Mouse (Mus musculus): ENCODE measurements around the gene Epo. TPM values are rescaled to one million over a fixed set of nuclear protein-coding genes. Genes with fewer than 3 reads are reported as not detected.
A peak's percentile ranks its signal among the peaks of the same experiment; 100 is the strongest.

The Epo gene
- total and polyA plus RNA-seq, 2 experiments from 2014 or later, result not detected

DNA sequence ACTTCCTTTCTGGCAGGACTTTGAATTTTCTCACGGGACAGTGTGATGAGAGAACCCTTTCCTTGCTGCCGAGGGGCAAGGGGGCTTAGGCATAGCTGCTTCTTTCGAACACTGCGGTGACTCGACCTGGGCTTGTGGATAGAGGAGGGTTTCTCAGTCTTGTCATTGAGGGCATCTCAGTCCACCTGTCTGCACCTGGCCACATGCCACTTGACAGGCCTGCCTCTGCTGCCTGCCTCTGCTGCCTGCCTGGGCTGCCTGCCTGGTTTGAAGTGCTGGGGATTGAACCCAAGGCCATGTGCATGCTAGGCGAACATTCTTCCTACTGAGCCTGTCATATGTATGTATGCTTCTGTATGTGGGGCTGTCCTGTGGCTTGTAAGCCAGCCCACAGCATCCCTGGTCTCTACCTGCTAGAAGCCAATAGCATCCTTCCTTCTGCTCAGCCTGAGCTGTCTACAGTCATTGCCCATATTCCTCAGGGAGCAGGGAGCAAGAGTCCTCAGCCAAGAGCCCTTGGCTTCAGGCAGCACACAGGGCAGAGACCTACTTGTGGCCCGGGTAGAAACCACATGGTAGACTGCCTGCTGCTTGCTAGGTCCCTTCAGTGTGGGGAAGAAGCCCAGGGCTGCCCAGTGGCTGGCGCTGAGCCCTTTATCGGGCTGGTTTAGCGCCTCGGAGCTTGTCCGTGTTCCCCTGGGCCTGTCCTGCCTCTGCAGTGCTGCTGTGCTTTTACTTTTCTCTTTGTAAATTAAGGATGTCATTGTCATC lies 18.9 kb downstream of the Epo start:
- H3K4me1 ChIP-seq (ENCODE audit: insufficient read depth), result peaks cover 17% of the 10 kb centered on the region; the same call in 1 of the 2 replicates
- WGBS, result 80% methylated on average over 12 of the region's 12 CpGs
- no peak for TF ChIP-seq CTCF (IDR thresholded peaks at IDR 0.05; ENCODE audit: low read depth)

DNA sequence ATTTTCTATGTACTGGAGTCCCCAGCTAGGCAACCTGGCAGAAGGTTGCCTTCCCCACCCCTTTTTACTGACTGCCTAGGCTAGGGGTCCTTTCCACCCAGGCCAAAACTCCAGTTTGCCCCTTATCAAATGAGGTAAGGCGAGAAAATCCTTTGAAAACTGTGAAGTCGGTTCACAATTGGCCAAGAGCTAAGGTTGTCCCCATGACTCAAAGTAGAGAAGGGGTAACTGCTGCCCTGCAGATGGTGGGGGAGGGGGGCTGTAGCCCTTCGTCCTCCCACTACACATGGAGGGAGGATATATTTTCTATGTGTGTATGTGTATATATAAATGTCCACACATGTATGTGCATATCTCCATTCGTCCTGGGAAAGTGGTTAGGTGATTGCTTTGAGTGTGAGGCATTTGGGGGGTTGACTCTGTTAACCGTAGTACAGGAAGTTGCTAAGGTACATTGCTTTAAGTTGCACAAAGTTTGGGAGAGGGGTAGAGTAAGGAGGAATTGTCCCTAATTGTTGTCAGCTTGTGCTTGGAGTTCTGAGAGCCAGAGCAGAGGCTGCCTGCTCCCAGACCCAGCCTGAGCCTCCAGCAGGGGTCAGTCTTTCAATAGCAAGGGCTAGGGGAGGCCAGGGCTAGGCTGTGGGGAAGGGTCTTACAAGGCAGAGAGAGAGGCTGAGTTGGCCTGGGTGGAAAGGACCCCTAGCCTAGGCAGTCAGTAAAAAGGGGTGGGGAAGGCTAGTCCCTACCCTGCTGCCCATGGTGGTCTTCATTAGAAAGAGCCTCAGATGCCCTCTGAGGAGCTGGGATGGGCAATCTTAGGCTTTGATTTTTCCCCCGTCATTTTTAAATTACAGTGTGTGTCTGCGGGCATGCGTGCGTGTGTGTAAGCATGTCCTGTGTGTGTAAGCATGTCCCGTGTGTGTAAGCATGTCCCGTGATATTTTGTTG lies 19.9 kb downstream of the Epo start:
- DNase-seq (no peak), ATAC-seq (peak; percentile 42; the same call in 1 of the 2 replicates)
- TF ChIP-seq CTCF (IDR thresholded peaks at IDR 0.05; ENCODE audit: low read depth), result peak; percentile 73
- H3K4me1 ChIP-seq (ENCODE audit: insufficient read depth), result peaks cover 17% of the 10 kb centered on the region; the same call in 1 of the 2 replicates
- H3K9ac ChIP-seq, result no peak overlapping the region
- no peak overlapping the region for H3K4me2 ChIP-seq (ENCODE audit: low read depth)
- no peak overlapping the region for H3K4me3 ChIP-seq (ENCODE audit: low read depth, low read length)
- no peak overlapping the region for H3K27ac ChIP-seq (ENCODE audit: low read depth, low read length)
- no peaks in the 10 kb centered on the region for H3K9me3 ChIP-seq (ENCODE audit: low read length)
- 78% methylated on average over 11 of the region's 11 CpGs for WGBS
- H3K36me3 ChIP-seq (ENCODE audit: insufficient read depth), result peaks cover 9% of the 10 kb centered on the region
- no peaks in the 10 kb centered on the region for H3K27me3 ChIP-seq (ENCODE audit: insufficient read depth, low read length)

More for the DNA sequence above, 18.9 kb downstream of the Epo start:
- ATAC-seq, result no peak
- Histone ChIP-seq H3K27ac (ENCODE audit: low read depth, low read length) (peak overlapping the region; percentile 21; the same call in 1 of the 2 replicates), H3K9me3 (ENCODE audit: low read length) (no peaks in the 10 kb centered on the region), H3K9ac (no peak overlapping the region), H3K27me3 (ENCODE audit: insufficient read depth, low read length) (no peaks in the 10 kb centered on the region), H3K4me3 (ENCODE audit: low read depth, low read length) (no peak overlapping the region), H3K36me3 (ENCODE audit: insufficient read depth) (peaks cover 18% of the 10 kb centered on the region), H3K4me2 (ENCODE audit: low read depth) (no peak overlapping the region)
- DNase-seq, result no peak

DNA sequence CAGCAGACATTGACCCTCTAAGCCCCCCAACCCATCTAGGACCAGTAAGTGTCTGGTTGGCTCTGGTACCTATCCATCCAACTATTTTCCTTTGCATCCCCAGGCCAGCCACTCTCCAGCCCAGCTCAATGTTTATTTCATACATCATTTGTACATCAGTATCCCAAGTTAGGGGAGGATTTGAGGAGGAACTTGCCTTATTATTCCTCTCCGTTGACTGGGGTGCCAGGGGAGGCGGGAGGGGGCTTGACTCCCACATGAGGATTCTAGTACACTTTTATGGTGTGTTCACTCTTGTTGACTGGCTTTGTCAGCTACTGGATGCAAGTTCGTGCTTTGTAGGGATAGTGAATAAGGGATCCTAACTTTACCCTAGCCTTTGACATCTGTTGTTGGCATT lies 21.3 kb downstream of the Epo start:
- ATAC-seq (no peak), DNase-seq (no peak)
- WGBS, result 47% methylated on average over 3 of the region's 3 CpGs
- Histone ChIP-seq H3K4me2 (ENCODE audit: low read depth) (peak overlapping the region; percentile 85), H3K27me3 (ENCODE audit: insufficient read depth, low read length) (no peaks in the 10 kb centered on the region), H3K9ac (peak overlapping the region; percentile 99; the same call in 1 of the 2 replicates), H3K27ac (ENCODE audit: low read depth, low read length) (0 out of 2 replicates have a peak overlapping the region, but pooled peaks have one; percentile 94), H3K4me1 (ENCODE audit: insufficient read depth) (peaks cover 17% of the 10 kb centered on the region; the same call in 1 of the 2 replicates), H3K4me3 (ENCODE audit: low read depth, low read length) (peak overlapping the region; percentile 95), H3K36me3 (ENCODE audit: insufficient read depth) (peaks cover 4% of the 10 kb centered on the region), H3K9me3 (ENCODE audit: low read length) (no peaks in the 10 kb centered on the region)
- TF ChIP-seq CTCF (IDR thresholded peaks at IDR 0.05; ENCODE audit: low read depth), result no peak

DNA sequence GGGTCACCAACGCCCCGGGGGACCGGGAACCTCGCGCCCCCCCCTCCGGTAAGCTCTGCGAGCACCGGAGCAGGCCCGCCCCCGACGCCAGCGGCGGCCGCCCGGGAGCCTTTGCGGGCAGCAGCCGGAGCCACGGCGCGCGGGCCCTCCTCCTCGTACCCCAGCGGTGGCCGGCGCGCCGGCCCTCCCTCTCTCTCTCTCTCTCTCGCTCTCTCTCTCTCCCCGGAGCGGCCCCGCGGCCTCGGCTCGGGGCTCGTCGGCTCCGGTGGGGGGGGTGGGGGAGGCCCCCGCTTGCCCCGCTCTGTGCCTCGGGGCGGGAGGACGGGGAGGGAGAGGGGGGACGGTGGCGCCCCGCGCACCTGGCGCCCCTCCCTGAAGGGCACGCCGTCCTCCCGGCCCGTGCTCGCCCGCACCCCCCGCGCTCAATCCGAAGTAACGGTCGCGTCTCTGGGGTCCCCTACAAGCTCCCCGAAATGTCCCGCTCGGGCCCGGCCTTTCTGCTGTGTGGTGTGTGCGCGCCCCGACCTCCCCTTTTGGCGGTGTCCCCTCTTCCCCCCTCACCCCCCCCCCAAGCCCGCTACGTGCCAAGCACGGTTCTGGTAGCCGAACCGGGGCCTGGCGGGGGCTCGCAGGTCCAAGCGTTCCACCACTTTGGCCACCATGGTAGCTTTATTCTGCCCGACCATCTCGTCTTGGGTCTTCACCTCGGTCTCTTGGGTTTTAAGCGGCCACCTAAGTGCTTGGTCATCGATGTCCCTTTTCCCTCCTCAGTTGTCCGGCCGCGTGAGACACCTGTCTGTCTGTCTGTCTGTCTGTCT lies 22.3 kb downstream of the Epo start:
- peak; percentile 53 for ATAC-seq
- WGBS, result 2% methylated on average over 50 of the region's 83 CpGs
- DNase-seq, result no peak

DNA sequence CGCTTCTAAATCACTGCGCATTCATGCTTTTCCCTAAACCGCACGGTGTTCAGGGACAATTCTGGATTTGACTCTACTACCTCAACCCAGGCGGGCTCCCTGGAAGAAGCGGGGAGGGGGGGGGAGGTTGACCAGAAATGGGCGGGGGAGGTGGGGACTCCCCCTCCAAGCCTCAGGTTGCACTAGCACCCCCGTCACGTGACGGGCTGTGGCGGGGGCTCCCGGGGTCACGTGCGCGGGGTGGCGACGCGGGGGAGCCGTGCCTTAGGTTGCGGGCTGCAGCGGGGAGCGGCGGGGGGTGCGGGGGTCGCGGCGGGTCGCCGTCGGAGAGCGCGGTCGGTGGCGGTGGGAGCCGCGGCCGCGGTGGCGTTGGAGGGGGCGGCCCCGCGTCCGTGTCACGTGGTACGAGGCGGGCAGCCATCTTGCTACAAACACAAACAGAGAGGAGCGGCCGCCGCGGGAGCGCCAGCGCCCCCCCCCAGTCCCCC lies 23.0 kb downstream of the Epo start:
- peak overlapping the region; percentile 85 for H3K4me2 ChIP-seq (ENCODE audit: low read depth)
- H3K4me3 ChIP-seq (ENCODE audit: low read depth, low read length), result peak overlapping the region; percentile 95
- peak; percentile 77 for DNase-seq
- 2% methylated on average over 34 of the region's 52 CpGs for WGBS
- TF ChIP-seq CTCF (IDR thresholded peaks at IDR 0.05; ENCODE audit: low read depth), result no peak
- H3K36me3 ChIP-seq (ENCODE audit: insufficient read depth), result peaks cover 4% of the 10 kb centered on the region
- peak overlapping the region; percentile 99 for H3K9ac ChIP-seq
- H3K27ac ChIP-seq (ENCODE audit: low read depth, low read length), result peak overlapping the region; percentile 94
- no peaks in the 10 kb centered on the region for H3K9me3 ChIP-seq (ENCODE audit: low read length)
- ATAC-seq, result peak; percentile 84
- H3K4me1 ChIP-seq (ENCODE audit: insufficient read depth), result peaks cover 17% of the 10 kb centered on the region; the same call in 1 of the 2 replicates
- no peaks in the 10 kb centered on the region for H3K27me3 ChIP-seq (ENCODE audit: insufficient read depth, low read length)

More for the DNA sequence above, 22.3 kb downstream of the Epo start:
- H3K27ac ChIP-seq (ENCODE audit: low read depth, low read length), result peak overlapping the region; percentile 94
- H3K4me2 ChIP-seq (ENCODE audit: low read depth), result peak overlapping the region; percentile 85
- peaks cover 17% of the 10 kb centered on the region; the same call in 1 of the 2 replicates for H3K4me1 ChIP-seq (ENCODE audit: insufficient read depth)
- peaks cover 4% of the 10 kb centered on the region for H3K36me3 ChIP-seq (ENCODE audit: insufficient read depth)
- no peak for TF ChIP-seq CTCF (IDR thresholded peaks at IDR 0.05; ENCODE audit: low read depth)
- no peaks in the 10 kb centered on the region for H3K9me3 ChIP-seq (ENCODE audit: low read length)
- H3K4me3 ChIP-seq (ENCODE audit: low read depth, low read length), result peak overlapping the region; percentile 95
- no peaks in the 10 kb centered on the region for H3K27me3 ChIP-seq (ENCODE audit: insufficient read depth, low read length)
- peak overlapping the region; percentile 99 for H3K9ac ChIP-seq

DNA sequence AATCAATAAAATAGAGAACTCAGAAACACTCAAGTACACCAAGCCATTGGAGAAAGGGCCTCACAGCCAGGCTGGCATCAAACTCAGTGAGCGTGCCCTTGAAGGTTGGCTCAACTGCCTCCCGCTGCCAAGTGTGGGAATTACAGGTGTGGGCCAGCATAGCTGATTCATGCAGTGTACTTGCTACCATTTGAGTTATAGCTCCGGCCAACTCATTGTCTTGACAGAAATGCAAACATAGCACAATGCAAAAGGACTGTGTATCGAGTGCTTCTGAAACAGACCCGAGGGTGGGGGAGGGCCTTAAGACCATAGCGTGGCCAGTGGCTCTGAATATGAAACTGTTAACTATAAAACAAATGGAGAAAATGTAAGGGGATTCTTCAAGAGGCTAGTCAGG lies 29.0 kb downstream of the Epo start:
- no peaks in the 10 kb centered on the region for H3K27me3 ChIP-seq (ENCODE audit: insufficient read depth, low read length)
- 79% methylated on average over 6 of the region's 6 CpGs for WGBS
- TF ChIP-seq CTCF (IDR thresholded peaks at IDR 0.05; ENCODE audit: low read depth), result peak; percentile 32; the same call in 1 of the 2 replicates
- H3K9ac ChIP-seq, result no peak overlapping the region
- DNase-seq (no peak), ATAC-seq (no peak)
- no peaks in the 10 kb centered on the region for H3K36me3 ChIP-seq (ENCODE audit: insufficient read depth)
- H3K4me3 ChIP-seq (ENCODE audit: low read depth, low read length), result no peak overlapping the region
- no peak overlapping the region for H3K4me2 ChIP-seq (ENCODE audit: low read depth)
- no peaks in the 10 kb centered on the region for H3K9me3 ChIP-seq (ENCODE audit: low read length)
- no peaks in the 10 kb centered on the region for H3K4me1 ChIP-seq (ENCODE audit: insufficient read depth)
- no peak overlapping the region for H3K27ac ChIP-seq (ENCODE audit: low read depth, low read length)
